Mouse (Mus musculus): ENCODE data around the gene Dppa2.

DNA sequence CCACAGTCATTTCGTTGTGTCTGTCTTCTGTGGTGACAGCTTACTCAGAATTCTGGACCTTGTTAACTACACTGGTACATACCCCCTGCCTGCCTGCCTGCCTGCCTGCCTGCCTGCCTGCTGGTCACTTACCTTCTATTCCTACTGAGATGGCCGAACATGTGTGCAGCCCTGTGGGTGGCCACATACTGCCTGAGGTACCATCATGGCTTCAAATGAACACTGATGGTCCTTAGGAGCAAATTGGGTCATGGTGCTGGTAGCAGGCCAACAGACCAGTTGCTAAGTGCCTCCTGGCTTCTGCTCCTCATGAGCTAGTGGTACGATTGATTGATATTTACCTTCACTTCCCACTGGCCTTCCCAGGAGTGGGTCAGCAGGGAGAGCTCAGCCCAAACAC lies 28.1 kb downstream of the Dppa2 start:
- TF ChIP-seq CTCF (conservative IDR thresholded peaks at IDR 0.05; ENCODE audit: low read length) (no peak), POU5F1 (IDR thresholded peaks at IDR 0.05; ENCODE audit: borderline replicate concordance, low read length) (no peak), NANOG (IDR thresholded peaks at IDR 0.05; ENCODE audit: borderline replicate concordance, low read length) (no peak)
